Mouse (Mus musculus): Measurements from ENCODE around the gene Hps5. TPM values are rescaled to one million over a fixed set of nuclear protein-coding genes. Genes with fewer than 3 reads are reported as not detected.
"Not testable (repeated sequence)": the region's sequence is repeated elsewhere in the genome, so short reads cannot be mapped to it uniquely, and the experiment has no call there.

Gene Hps5
- total RNA-seq, 2 experiments from 2014 or later = 17.5 to 25.5 TPM

DNA sequence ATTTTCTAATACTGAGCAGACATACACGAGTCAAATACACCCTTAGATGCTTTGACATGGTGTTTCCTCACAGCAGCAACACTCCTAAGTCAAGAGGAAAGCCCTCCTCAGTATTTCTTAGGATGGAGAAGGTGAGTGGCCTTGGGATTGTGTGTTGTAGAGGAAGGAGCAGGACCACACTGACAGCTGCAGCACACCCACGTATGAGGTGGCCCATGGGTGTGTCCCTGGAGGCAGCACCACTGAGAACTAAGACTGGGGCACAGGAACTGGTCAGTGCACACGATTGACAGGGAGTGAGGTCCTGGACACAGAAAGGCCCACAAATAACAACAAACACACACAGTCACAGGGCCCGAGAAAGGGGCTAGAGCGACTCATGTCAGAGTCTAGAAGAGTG is 55.8 kb downstream of the Hps5 start:
- not testable (repeated sequence) for ATAC-seq (replicated peaks; ENCODE audit: poor library complexity)

DNA sequence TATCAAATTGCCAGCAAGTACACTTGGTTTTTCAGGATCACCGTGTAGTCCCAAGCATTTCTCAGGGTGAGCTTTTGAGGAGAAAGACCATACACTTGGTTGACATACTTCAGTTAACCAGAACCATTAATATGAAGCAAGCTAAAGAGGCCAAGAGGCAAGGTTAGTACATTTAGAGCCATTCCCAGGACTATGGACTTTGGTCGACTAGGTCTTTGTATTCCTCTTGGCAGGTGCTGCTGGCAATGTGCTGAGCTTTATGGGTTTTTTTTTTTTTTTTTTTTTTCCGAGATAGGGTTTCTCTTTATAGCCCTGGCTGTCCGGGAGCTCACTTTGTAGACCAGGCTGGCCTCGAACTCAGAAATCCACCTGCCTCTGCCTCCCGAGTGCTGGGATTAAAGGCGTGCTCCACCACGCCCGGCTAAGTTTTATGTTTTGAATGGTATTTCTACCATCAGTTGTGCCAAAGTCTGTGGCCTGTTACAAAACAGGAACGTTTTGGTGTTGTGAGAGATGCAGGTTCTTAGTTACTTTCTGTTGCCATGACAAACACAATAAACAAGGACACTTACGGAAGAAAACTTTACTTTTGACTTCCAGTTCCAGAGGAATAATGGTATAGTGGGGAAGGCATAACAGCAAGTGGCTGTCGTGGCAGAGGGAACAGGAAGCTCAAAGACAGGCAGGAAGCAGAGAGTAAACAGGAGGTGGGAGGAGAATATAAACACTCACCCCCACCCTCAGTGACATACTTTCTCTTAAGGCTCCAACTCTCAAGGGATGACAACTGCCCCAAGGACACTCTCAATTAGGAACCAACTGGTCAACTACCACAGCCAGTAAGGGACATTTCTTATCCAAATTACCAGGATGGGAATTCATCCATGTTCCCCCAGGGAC is 57.1 kb downstream of the Hps5 start:
- no peak for ATAC-seq (replicated peaks; ENCODE audit: poor library complexity)

DNA sequence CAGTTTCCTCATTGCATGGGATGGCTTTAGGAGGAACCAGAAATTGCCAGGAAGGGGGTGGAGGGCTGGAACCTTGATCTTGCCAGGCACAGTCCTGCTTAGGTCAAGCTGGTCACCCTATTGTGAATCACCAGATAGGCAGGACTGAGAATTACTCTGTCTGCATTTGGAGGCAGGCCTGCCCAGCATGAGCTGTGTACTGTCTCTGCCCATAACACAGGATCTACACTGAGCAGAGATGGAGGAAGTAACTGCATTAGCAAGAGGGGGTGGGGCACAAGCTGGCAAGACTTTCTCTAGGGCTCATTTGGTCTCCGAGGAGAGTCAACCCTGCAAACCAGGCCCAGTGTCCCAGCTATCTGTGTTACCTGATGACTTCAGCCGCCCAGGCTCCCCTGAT is 60.9 kb downstream of the Hps5 start:
- ATAC-seq (replicated peaks; ENCODE audit: poor library complexity) = peak; percentile 48; the same call in 1 of the 2 replicates

DNA sequence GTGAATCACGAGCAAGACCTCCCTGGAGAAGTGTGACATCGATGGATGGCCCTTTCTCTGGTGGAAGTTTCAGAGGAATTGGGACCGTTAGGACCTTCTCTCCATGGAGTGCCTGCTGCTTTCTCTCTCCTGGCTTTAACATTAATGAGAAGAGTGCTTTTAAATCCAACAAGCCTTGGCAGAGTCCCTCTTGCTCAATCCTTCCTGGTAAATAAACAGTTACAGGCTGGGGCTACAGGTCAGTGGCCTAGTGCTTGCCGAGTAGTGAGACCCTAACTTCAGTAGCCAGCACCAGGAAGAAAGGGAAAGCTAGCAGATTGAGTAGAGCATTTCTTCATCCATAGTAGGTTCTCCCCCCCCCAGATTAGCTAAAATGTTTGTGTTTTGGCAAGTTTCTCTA is 63.4 kb downstream of the Hps5 start, which contains the start of gene Saa4:
Gene Saa4, minus strand, starts transcription at position 146 of the 400 bp plus-strand sequence.
- no peak for ATAC-seq (replicated peaks; ENCODE audit: poor library complexity)

DNA sequence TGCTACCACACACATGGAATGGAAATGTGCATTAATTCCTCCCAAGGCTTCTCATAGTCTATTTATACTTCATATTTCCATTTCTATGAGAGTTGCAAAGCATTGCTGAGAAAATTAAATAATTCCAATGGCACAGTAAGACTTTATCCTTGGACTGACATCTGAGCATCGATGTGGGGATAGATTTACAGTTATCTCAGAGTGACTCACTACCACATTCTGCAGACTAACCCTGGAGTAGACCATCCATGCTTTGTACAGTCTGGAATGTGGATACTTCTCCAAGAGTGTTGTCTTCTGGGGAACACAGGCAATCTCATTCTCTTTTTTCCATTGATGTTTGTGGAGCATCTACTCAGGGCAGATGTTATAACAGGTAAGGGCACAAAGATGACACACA is 68.3 kb downstream of the Hps5 start:
- ATAC-seq (replicated peaks; ENCODE audit: poor library complexity) = no peak

DNA sequence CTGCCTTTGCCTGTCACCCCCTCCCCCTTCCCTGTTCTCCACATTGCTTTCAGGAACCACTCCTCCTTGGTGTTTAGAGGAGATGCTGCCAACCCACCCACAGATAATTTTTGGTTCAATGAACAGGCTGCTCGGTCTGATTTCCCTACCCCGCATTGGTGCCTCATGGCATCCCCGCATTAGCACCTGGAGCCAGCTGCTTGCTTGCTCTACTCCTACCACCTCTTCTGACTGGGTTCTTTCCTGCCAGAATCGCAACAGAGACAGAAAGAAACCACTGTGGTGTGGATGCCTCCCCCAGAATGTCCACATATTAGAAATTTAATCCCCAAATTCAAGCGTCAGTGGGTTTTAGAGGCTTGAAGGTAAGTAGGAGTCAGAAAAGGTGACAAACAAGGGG is 71.5 kb downstream of the Hps5 start:
- ATAC-seq (replicated peaks; ENCODE audit: poor library complexity) = no peak

DNA sequence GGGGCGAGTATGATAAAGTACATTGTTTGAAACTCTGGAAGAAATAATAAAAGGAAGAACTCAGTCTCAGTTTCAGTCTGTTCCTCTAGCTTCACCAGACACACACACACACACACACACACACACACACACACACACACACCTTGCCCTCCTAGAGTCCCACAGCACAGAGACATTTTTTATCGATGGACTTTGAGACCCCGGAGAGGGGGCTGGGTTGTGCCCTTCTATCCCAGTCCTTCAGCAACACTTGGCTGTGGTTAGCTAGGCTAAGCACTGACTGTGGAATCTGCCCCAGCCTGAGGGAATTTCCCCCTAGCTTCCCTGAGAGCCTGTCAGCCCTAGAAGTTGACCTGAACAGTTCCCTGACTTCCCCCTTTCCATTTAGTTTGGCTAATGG is 72.0 kb downstream of the Hps5 start:
- no peak for ATAC-seq (replicated peaks; ENCODE audit: poor library complexity)

DNA sequence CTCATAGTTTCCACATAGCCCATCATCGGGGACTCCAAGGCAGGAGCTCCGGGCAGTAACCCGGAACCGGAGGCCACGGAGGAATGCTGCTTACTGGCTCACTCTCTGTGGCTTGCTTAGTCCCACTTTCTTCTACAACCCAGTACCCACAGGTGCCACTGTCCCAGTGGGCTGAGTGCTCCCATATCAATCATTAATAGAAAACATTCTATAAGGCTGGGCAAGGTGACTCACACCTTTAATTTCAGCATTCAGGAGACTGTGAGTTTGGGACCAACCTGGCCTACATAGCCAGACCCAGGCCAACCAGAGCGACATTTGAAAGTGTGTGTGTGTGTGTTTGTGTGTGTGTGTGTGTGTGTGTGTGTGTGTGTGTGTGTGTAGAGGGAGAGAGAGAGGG is 72.5 kb downstream of the Hps5 start:
- no peak for ATAC-seq (replicated peaks; ENCODE audit: poor library complexity)

DNA sequence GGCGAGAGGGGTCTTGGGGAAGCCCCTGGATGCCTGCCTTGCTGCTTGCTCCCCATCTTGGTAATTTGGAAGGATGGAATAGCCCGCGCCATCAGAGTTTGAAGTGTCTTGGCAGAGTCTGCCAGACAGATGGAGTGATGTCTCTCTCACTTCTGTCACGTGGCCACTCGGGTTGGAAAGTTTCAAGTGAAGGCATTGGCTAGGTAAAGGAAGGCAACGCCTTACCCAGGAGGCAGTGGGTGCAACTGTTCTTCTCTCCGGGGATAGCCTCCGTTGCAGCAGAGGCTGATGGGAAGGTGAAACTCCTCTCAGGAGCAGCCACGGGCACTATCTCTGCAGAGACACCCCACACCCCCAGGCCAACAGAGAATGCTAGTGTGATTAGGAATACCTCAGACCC is 75.4 kb downstream of the Hps5 start:
- ATAC-seq (replicated peaks; ENCODE audit: poor library complexity) = no peak

DNA sequence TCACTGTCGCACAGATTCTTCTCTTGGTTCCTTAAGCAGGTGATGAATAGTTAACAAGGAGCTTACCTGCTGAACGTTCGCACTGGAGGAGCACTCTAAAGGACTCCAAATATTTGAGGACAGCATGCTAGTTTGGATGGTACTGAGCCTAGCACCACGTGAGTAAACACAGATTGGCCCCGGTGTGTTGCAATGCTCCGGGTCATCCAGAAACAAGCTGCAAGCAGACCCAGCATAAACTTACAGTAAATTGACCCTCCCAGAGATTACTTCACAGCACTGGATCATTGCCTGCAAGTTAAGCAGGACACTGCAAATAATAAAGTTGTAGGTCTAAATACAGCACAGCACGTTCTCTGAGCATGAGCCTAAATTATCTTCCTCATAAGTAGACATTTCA is 76.3 kb downstream of the Hps5 start:
- ATAC-seq (replicated peaks; ENCODE audit: poor library complexity) = no peak

DNA sequence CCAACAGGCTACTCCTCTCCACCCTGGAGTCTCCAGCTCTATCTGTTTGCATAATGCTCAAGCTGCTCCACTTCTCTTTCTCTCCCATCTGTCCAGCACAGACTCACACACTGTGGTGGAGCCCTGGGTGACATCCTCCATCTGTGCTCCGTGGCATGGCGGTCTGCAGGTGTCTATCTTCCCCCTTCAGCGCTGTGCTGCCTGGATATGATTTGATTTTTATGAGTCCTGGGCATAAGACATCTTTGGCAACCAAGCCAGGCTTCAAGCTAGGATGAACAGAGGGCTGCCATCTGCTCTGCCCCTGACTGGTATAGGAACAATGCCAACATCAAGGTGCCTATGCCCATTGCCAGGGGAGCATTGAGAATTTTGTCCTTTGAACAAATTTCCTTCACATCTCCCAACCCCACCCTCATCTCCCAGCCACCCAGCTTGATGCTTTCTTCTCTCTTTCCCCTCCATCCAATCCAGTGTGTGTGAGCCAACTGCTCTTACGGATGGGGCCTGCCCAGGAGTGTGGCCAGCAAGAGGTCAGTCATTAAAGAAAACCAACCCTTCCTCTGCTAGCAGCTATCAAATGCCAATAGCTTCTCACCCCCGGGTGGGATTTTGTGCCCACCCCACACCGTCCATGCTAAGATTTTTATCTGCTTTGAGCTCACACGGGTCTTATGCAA is 77.1 kb downstream of the Hps5 start:
- no peak for ATAC-seq (replicated peaks; ENCODE audit: poor library complexity)

DNA sequence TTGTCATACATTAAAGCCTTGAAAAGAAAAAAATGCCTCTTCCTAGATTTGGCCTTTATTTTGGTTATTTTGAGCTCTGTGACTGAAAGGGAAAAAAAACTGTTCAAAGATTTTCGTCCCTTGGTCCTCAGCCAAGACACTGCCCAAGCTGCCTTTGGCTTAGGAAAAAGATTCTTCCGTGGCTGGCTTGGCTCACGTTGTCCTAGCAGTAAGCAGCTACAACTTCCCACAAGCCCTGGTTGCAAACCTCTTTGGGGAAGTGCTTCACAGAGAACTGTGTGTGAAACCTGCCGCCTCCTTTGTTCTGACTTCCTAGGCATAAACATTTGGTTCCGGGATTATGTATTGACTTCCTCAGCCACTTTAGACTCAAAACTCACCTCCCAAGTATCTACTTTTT is 79.0 kb downstream of the Hps5 start:
- ATAC-seq (replicated peaks; ENCODE audit: poor library complexity) = peak; percentile 55

DNA sequence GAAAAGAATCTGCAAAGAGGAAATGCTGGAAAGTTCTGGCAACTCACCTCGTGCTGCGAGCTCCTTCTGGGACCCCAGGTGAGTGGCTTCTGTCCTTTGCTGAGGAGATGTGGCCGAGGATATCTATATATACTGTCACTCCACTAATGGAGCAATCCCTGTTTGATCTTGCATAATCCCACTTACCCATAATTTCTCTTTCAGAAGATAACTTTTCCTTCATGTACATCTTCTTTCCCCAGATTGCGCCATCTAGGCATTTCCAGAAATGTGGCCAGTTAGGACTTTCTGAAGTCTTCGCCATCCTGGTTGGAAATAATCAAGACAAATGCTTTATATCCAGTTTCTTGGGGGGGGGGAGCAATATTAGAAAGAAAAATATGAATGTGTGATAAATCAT is 80.3 kb downstream of the Hps5 start, which contains the start of gene Saa3:
Gene Saa3, minus strand, starts transcription at position 101 of the 400 bp plus-strand sequence.
- ATAC-seq (replicated peaks; ENCODE audit: poor library complexity) = no peak

DNA sequence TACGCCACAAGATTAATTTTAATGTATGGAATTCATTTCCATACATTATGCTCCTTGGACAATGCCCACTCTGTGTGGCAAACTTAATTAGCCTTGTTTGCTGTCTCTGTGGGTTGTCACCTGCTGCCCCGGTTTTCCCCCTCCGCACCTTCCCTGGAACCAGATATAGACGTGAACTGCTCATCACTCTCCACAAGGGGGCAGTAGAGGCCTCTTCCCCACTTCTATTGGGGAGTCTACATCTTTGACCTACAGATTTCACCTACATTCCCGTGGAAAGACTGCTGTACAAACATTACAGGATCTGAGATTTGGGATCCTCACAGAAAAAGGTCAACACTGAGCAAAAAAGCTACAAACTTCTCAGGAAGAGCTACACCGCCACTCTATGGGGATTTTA is 81.3 kb downstream of the Hps5 start:
- ATAC-seq (replicated peaks; ENCODE audit: poor library complexity) = peak; percentile 51

DNA sequence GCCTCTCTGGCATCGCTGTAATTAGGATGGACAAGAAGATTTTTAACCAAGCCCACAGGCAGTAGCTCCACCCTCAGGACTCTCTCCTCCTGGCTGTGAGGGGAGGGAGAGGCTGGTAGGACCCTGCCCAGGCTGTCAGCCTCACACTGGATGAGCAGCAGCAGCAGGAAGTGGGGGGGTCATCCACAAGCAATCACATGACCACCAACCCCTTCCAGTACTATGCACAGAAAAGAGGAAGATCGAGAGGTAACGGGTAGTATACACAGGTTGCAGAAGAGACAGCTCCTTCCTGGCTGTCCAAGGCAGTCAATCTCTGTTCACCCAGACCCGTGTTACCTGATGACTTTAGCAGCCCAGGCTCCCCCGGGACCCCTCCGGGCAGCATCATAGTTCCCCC is 83.6 kb downstream of the Hps5 start:
- ATAC-seq (replicated peaks; ENCODE audit: poor library complexity) = peak; percentile 57

Other genes with a start within 250 kb of the Hps5 start
- 4.0 and 6.6 TPM in 2 replicates for gene Sergef, start 156.3 kb downstream of the Hps5 start, total RNA-seq (2015)
- 8.1 and 10.8 TPM in 2 replicates for gene Sergef, start 156.3 kb downstream of the Hps5 start, total RNA-seq (2017)
- not detected in 2 replicates for gene Tph1, start 123.5 kb downstream of the Hps5 start, total RNA-seq (2015)
- gene Tph1, start 123.5 kb downstream of the Hps5 start, total RNA-seq (2017) = not detected in 2 replicates
- 17.5 and 20.7 TPM in 2 replicates for gene Saal1, start 85.4 kb downstream of the Hps5 start, total RNA-seq (2015)
- 15.5 and 18.7 TPM in 2 replicates for gene Saal1, start 85.4 kb downstream of the Hps5 start, total RNA-seq (2017)
- gene Saa3, start 80.4 kb downstream of the Hps5 start, total RNA-seq (2015) = 1.9 TPM in 1 of 2 replicates, not detected in the other
- gene Saa3, start 80.4 kb downstream of the Hps5 start, total RNA-seq (2017) = 2.0 TPM in 1 of 2 replicates, not detected in the other
- not detected in 2 replicates for gene Saa4, start 63.5 kb downstream of the Hps5 start, total RNA-seq (2015)
- not detected in 2 replicates for gene Saa4, start 63.5 kb downstream of the Hps5 start, total RNA-seq (2017)
- not detected in 2 replicates for gene Saa1, start 53.1 kb downstream of the Hps5 start, total RNA-seq (2015)
- gene Saa1, start 53.1 kb downstream of the Hps5 start, total RNA-seq (2017) = not detected in 2 replicates
- not detected in 2 replicates for gene Saa2, start 44.3 kb downstream of the Hps5 start, total RNA-seq (2015)
- gene Saa2, start 44.3 kb downstream of the Hps5 start, total RNA-seq (2017) = not detected in 2 replicates
- 54.7 and 58.1 TPM in 2 replicates for gene Gtf2h1, start within 50 bp of the Hps5 start, total RNA-seq (2015)
- 82.4 and 105 TPM in 2 replicates for gene Gtf2h1, start within 50 bp of the Hps5 start, total RNA-seq (2017)
- gene Ldha, start 45.4 kb upstream of the Hps5 start, total RNA-seq (2015) = 597 and 639 TPM in 2 replicates
- 442 and 446 TPM in 2 replicates for gene Ldha, start 45.4 kb upstream of the Hps5 start, total RNA-seq (2017)
- 0.44 and 0.49 TPM in 2 replicates for gene Ldhc, start 65.1 kb upstream of the Hps5 start, total RNA-seq (2015)
- gene Ldhc, start 65.1 kb upstream of the Hps5 start, total RNA-seq (2017) = 1.3 TPM in 1 of 2 replicates, not detected in the other
- 97.5 and 107 TPM in 2 replicates for gene Tsg101, start 123.9 kb upstream of the Hps5 start, total RNA-seq (2015)
- gene Tsg101, start 123.9 kb upstream of the Hps5 start, total RNA-seq (2017) = 40.1 and 43.1 TPM in 2 replicates
- 15.5 and 19.6 TPM in 2 replicates for gene Uevld, start 162.5 kb upstream of the Hps5 start, total RNA-seq (2015)
- gene Uevld, start 162.5 kb upstream of the Hps5 start, total RNA-seq (2017) = 11.1 and 11.9 TPM in 2 replicates
- not detected in 2 replicates for gene Gm9999, start 187.5 kb upstream of the Hps5 start, total RNA-seq (2015)
- not detected in 2 replicates for gene Gm9999, start 187.5 kb upstream of the Hps5 start, total RNA-seq (2017)
- 30.4 and 34.9 TPM in 2 replicates for gene Spty2d1, start 212.3 kb upstream of the Hps5 start, total RNA-seq (2015)
- 25.4 and 30.7 TPM in 2 replicates for gene Spty2d1, start 212.3 kb upstream of the Hps5 start, total RNA-seq (2017)

Measured in megakaryocyte progenitor cell, adult 5-6 weeks (primary cell).